Mouse (Mus musculus) thymus, postnatal 0 days (tissue): ENCODE measurements around the gene Atn1. TPM values are rescaled to one million over a fixed set of nuclear protein-coding genes. Genes with fewer than 3 reads are reported as not detected.
A peak's percentile ranks its signal among the peaks of the same experiment; 100 is the strongest.

Experiments used
- DNase-seq: peaks from one replicate; pipeline ENCODE4 v3.0.0-alpha.2; 2015; ENCODE audit warnings: low spot score
- microRNA counts: library from miRNA; unstranded; fragments of <30 nt; microRNA quantifications from one replicate; lab custom pipeline; 2015
- microRNA-seq: library from miRNA; unstranded; fragments of <30 nt; microRNA quantifications from one replicate; pipeline ENCODE4, GENCODE M21; 2016; ENCODE audit warnings: borderline number of aligned reads
- polyA plus RNA-seq: library from polyadenylated mRNA; unstranded; fragments of >200 nt; fragmentation: Nextera tagmentation; extraction: Ambion mirVana; gene quantifications from 2 replicates; pipeline ENCODE4 v1.2.1, GENCODE M21; 2015

Atn1 gene
- polyA plus RNA-seq, 1 experiment from 2014 or later = 4.5 TPM

DNA sequence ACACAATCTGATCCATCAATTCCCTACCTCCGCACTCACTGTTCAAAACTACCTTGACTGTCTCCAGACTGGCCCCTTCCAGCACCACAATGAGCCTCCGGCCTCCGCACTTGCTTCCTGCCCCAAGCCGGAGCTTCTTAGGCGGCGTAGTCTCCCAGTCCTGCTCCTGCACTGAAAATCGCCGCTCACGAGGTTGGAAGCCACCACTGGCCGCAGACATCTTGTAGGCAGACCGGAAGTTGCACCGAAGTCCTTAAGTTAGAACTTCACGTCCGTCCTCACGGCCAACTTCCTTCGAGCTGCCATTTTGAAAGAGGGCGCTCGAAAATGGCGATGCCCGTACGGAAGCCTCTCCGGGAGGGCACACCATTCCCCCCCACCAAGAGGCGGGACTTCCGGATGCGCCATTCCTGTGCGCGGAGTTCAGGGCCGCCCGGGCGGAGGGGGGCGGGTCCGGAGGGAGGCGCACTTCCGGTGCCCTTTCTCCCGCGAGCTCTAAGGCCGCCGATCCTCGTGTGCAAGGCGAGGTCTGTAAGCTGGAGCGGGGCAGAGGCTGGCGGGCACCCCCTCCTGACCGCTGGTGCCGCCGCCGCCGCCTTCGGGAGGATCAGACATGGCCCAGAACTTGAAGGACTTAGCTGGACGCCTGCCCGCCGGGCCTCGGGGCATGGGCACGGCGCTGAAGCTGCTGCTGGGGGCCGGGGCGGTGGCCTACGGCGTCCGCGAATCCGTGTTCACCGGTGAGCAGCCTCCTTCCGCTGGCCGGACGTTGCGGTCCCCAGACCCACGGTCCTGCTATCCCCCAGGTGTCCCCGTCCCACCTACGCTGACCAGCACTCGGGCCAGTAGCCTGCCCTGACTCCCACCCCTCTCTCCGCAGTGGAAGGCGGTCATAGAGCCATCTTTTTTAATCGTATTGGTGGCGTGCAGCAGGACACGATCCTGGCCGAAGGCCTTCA, 44.2 kb downstream of the Atn1 start, which contains the start of the genes Emg1 and Phb2:
Emg1 (minus strand) TSS at position 355 of the 959 bp plus-strand sequence.
Phb2 (plus strand) TSS at position 513 of the 959 bp plus-strand sequence.
- peak; percentile 98 for DNase-seq

DNA sequence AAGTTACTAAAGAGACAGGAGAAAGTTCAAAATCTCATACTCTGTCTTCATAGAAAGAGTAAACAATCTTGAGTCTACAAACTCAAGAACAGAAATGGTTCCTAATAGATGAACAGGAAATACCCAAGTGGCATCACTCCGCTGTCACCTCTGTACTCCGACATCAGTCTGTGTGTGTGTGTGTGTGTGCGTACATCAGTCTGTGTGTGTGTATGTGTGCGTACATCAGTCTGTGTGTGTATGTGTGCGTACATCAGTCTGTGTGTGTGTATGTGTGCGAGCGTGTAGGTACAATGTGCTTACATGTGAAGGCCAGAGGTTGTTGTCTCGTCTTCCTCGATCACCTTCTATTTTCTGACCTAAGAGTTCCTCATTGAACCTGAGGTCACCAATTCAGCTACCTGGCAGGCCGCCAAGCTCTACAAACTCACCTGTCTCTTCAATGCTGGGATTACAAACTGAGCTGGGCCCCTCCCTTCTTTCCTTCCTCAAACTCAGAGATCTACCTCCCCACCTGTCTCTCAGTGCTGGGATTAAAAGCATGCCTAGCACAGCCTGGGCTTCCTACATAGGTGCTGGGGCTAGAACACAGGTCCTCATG, 47.9 kb downstream of the Atn1 start:
- DNase-seq = no peak

DNA sequence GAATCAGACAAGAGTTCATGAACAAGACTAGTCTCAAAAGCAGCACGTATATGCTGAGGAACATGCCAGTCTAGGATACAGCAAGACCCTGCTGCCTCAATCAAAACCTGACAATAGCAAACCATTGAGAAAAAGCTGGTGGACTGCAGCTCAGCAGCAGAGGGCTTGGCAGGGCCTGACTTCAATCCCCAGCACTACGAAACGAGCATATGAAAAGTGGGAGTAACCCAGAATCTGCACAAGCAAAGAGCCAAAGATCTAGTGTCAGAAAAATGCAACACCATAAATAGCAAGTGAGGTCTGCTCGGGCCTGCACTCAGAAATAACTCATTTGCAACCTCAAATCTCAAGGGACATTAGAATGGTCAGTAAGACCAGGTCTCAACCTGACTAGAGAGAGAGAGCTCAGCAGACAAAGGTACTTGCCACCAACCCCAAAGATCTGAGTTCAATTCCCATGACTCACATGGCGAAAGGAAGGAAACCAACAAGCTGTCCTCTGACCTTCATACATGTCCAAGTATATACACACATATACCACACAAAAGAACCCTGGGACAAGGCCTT, 50.2 kb downstream of the Atn1 start:
- DNase-seq = no peak

GRCm38 (mm10) chr6:124704417-124704816, 51.9 kb downstream of the Atn1 start:
- no peak for DNase-seq

DNA sequence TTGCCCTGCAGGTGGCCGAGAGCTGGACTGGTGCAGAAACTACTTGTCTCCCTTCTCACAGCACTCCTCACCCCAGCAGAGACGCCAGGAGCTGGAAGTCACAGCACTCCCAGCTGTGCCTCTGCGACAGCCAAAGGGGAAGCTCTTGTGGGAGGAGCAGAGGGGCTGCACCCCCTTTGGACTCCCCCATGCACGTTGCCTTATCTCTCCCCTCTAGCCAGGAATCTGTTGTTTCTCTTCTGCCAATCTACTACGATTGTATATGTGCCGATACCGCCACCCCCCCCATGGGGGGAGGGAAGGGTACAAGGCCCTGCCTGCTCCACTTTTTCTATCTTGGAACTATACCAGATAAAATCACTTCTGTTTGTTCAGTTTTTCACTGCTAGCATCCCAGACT, 52.5 kb downstream of the Atn1 start:
- no peak for DNase-seq

- DNase-seq = peak; percentile 82
Observed at GRCm38 (mm10) chr6:124702784-124703103, 53.6 kb downstream of the Atn1 start.

- DNase-seq = no peak
Observed at GRCm38 (mm10) chr6:124702102-124702783, 54.1 kb downstream of the Atn1 start.

- DNase-seq = peak; percentile 43
Observed at GRCm38 (mm10) chr6:124701338-124701737, 55.0 kb downstream of the Atn1 start.

- no peak for DNase-seq
Observed at GRCm38 (mm10) chr6:124699962-124700610, 56.2 kb downstream of the Atn1 start.

- no peak for DNase-seq
Observed at GRCm38 (mm10) chr6:124699366-124699765, 57.0 kb downstream of the Atn1 start.

DNA sequence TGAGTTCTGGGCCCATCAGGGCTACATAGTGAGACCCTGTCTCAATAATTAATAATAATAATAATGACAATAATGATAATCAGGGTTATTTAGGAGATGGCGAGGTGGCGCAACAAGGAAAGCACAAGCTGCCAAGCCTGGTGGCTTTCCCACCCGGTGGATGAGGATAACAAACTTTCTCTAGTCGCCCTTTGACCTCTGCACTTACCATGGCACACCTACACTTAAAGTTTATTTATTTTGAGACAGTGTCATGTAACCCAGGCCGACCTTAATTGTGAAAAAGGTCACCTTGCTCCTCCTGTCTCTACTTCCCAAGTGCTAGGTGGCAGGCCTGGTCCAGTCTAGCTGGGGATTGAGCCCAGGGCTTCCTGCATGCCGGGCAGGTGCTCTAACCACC, 57.6 kb downstream of the Atn1 start:
- DNase-seq = no peak

- no peak for DNase-seq
Observed at GRCm38 (mm10) chr6:124696441-124697150, 59.7 kb downstream of the Atn1 start.

DNA sequence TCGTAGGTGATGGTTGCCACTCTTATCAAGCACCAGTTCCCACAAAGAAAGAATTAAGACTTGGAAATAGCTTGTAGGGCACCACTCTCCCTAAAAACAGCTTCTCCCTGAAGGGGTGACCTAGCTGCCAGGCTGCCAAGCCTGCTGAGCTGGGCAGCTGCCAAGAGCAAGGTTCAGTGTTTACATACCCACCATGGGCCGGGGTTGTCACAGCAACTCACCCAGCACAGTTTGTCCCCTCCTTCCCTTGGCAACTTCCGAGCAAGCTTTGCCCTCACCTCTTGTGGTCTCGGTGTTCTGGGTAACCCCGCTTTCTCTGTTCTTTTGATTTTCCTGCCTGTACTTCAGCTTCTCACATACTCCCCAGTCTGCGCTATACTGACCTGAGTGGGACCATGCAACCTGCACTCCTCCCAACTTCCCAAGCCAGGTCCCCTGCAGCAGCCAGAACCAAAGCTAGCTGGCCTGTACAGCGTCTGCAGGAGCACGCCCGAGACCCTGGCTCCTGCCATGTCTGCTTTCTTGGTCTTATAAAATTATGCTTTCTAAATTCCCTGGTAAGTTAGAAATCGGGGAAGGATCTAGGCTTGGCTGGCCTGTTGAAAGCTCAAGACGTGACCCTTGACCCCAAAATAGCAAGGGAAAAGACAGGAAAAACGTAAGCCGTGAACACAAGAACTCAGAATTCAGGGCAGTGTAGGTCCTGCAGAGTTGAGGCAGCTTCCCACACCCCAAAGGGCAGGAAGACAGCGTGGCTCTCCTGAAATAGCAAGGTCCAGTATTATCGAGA, 62.0 kb downstream of the Atn1 start:
- peak; percentile 27 for DNase-seq

GRCm38 (mm10) chr6:124693243-124693981, 62.9 kb downstream of the Atn1 start:
- DNase-seq = no peak

MicroRNAs within 50 kb of the gene (microRNA counts, 519-probe panel; counts per million panel counts)
- microRNA mmu-miR-141 (lab: Ali Mortazavi, UCI) (6,816 counts per million, percentile 93 among the panel's probes with 10 or more counts), microRNA mmu-miR-200c (lab: Ali Mortazavi, UCI) (6,343 counts per million, percentile 91 among the panel's probes with 10 or more counts)

Small RNAs within 50 kb of the gene (microRNA-seq; reads per million reads assigned to microRNA genes)
- gene Mir141 (2,588 reads per million, percentile 80 among the genes with 10 or more reads in this experiment), gene Mir200c (11,834 reads per million, percentile 94 among the genes with 10 or more reads in this experiment)

Other genes starting within 250 kb of the Atn1 start
- gene C1ra, start 244.1 kb downstream of the Atn1 start, polyA plus RNA-seq = 6.5 and 7.4 TPM in 2 replicates
- 10.1 and 11.2 TPM in 2 replicates for gene C1s1, start 214.2 kb downstream of the Atn1 start, polyA plus RNA-seq
- gene C1rb, start 186.2 kb downstream of the Atn1 start, polyA plus RNA-seq = not detected in 2 replicates
- 0.10 and 0.15 TPM in 2 replicates for gene C1s2, start 120.4 kb downstream of the Atn1 start, polyA plus RNA-seq
- gene Lpcat3, start 93.5 kb downstream of the Atn1 start, polyA plus RNA-seq = 77.7 and 80.4 TPM in 2 replicates
- gene Emg1, start 44.3 kb downstream of the Atn1 start, polyA plus RNA-seq = 368 and 388 TPM in 2 replicates
- 321 and 329 TPM in 2 replicates for gene Phb2, start 44.2 kb downstream of the Atn1 start, polyA plus RNA-seq
- gene Ptpn6, start 17.8 kb downstream of the Atn1 start, polyA plus RNA-seq = 157 and 167 TPM in 2 replicates
- 541 and 549 TPM in 2 replicates for gene Grcc10, start 15.2 kb downstream of the Atn1 start, polyA plus RNA-seq
- gene Gm45234, start 503 bp downstream of the Atn1 start, polyA plus RNA-seq = not detected in 2 replicates
- 3.8 TPM in 2 replicates for gene Eno2, start 13.1 kb upstream of the Atn1 start, polyA plus RNA-seq
- 2.4 and 3.2 TPM in 2 replicates for gene Lrrc23, start 23.2 kb upstream of the Atn1 start, polyA plus RNA-seq
- 8.9 and 9.4 TPM in 2 replicates for gene Spsb2, start 52.1 kb upstream of the Atn1 start, polyA plus RNA-seq
- gene Tpi1, start 57.8 kb upstream of the Atn1 start, polyA plus RNA-seq = 231 and 275 TPM in 2 replicates
- gene Usp5, start 73.0 kb upstream of the Atn1 start, polyA plus RNA-seq = 93.0 and 93.4 TPM in 2 replicates
- gene Cdca3, start 73.0 kb upstream of the Atn1 start, polyA plus RNA-seq = 240 and 258 TPM in 2 replicates
- gene Gnb3, start 83.8 kb upstream of the Atn1 start, polyA plus RNA-seq = 2.3 and 2.4 TPM in 2 replicates
- gene P3h3, start 101.2 kb upstream of the Atn1 start, polyA plus RNA-seq = 1.9 TPM in 2 replicates
- gene Gpr162, start 107.5 kb upstream of the Atn1 start, polyA plus RNA-seq = 15.2 and 21.8 TPM in 2 replicates
- gene Cd4, start 131.7 kb upstream of the Atn1 start, polyA plus RNA-seq = 102 TPM in 2 replicates
- 5.5 and 6.1 TPM in 2 replicates for gene Lag3, start 155.2 kb upstream of the Atn1 start, polyA plus RNA-seq
- gene Ptms, start 163.6 kb upstream of the Atn1 start, polyA plus RNA-seq = 204 and 256 TPM in 2 replicates
- 267 and 277 TPM in 2 replicates for gene Mlf2, start 174.9 kb upstream of the Atn1 start, polyA plus RNA-seq
- 86.0 and 95.5 TPM in 2 replicates for gene Cops7a, start 209.0 kb upstream of the Atn1 start, polyA plus RNA-seq
- 0.50 and 0.55 TPM in 2 replicates for gene Pianp, start 240.2 kb upstream of the Atn1 start, polyA plus RNA-seq